Mouse (Mus musculus) right cerebral cortex, postnatal 25 days (tissue): ENCODE results near the gene Gm3383.
"Not testable (repeated sequence)": the region's sequence is repeated elsewhere in the genome, so short reads cannot be mapped to it uniquely, and the experiment has no call there.

Experiments
- DNase-seq: peaks from one replicate; pipeline ENCODE4 v3.0.0; 2022

Gene Gm3383

DNA sequence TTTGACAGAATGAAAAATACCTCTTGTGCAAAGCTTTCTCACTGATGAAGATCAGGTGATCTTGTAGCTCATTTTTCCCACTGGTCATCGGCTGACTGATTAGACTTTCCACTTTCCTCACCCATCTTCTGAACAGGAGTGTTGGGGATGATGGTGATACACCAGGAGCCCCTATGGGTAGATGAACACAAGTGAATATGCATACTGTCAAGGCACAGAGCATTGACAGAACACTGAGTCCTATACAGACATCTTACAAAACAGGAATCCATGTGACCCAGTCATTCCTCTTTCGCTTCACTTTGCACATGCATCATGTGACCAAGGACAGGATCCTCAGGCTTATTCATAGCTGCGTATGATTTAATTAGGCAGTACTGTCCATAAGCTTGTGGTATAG is at the start of gene Gm3383:
TSS of gene Gm3383 (minus strand) at position 101 of the 400 bp plus-strand sequence.
- DNase-seq: not testable (repeated sequence)

GRCm38 (mm10) chr14:5855911-5856310 is 48.1 kb upstream of the Gm3383 start:
- DNase-seq: not testable (repeated sequence)

GRCm38 (mm10) chr14:5830229-5830628 is 22.4 kb upstream of the Gm3383 start, which contains the start of gene Gm3424:
Gene Gm3424, minus strand, starts transcription at chr14:5830329.
- DNase-seq: not testable (repeated sequence)

- not testable (repeated sequence) for DNase-seq
Measured at GRCm38 (mm10) chr14:5812699-5813356, 5.0 kb upstream of the Gm3383 start.

DNA sequence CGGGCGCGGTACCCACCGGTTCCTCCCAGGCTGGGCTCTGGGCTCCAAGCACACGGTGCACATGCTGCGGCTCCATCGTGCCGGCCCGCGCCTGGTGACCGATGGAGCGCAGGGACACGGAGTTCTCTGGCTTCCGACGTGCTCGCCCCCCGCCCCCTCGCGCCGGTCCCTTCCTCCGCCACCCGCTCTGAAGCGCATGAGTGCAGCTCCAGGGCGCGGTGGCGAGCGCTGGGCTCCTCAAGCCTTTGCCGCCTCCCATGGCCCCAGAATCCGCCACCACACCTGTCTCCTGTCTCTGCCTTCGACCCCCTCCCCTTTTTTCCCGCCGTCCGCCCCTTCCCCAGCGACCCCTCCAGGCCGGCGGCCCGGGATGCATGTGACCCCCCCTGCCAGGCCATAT is 66.3 kb downstream of the Gm3383 start, which contains the start of gene Gm3373:
TSS of gene Gm3373 (minus strand) at position 101 of the 400 bp plus-strand sequence.
- not testable (repeated sequence) for DNase-seq

DNA sequence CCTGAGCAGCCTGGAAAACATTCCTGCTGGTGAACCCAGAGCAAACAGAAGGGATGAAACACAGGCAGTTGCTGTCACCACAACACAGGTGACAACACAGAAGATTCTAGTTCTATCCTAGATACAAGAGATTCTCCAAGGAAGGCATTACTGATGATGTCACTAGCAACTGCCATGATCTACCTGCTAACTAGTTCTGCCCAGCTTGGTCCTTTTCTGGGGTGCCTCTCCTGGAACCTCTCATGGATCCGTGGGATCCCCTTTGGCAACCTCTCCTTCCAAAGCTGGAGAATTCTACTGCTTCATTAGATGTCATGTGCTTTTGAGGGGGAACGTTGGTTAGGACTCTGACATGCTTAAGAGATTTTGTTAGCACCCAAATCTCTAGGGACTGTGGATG is 120.4 kb downstream of the Gm3383 start, which contains the start of gene Gm9603:
TSS of gene Gm9603 (minus strand) at position 101 of the 400 bp plus-strand sequence.
- not testable (repeated sequence) for DNase-seq

DNA sequence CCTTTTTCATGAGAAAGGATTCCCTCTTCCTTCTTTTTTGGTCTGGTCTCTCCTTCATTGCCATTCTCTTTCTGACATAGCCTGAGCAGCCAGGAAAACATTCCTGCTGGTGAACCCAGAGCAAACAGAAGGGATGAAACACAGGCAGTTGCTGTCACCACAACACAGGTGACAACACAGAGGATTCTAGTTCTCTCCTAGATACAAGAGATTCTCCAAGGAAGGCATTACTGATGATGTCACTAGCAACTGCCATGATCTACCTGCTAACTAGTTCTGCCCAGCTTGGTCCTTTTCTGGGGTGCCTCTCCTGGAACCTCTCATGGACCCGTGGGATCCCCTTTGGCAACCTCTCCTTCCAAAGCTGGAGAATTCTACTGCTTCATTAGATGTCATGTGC is 174.9 kb downstream of the Gm3383 start, which contains the start of gene Gm8265:
TSS of gene Gm8265 (minus strand) at position 101 of the 400 bp plus-strand sequence.
- DNase-seq: not testable (repeated sequence)
